Mouse (Mus musculus): ENCODE measurements around the gene Gm42517.

The Gm42517 gene

DNA sequence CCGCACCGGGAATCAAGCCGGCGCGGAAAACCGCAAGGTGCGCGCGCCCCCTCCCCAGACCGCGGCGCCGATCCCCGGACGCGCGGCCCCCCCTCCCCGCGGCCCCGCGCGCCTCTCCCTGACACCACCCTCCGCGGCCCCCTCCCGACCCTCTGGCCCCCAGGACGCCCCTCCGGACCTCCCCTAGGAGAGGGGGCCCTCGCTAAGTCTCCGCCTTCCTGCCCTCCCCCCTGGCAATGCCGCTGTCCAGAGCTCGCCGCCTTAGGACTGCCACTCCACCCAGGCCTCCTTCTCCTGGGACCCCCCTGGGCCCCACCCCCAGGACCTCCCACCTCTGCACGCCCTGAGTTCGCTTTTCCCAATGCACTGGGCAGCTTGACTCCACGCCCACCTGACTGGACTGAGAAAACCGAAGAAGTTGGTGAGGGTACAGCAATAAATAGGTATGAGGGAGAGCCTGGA lies at the start of gene Gm42517:
TSS of gene Gm42517 (minus strand) at position 52 of the 462 bp plus-strand sequence.
- in situ Hi-C loops (cut with MboI; ENCODE audit: unreplicated experiment in 2 of 2) = no loop called here

DNA sequence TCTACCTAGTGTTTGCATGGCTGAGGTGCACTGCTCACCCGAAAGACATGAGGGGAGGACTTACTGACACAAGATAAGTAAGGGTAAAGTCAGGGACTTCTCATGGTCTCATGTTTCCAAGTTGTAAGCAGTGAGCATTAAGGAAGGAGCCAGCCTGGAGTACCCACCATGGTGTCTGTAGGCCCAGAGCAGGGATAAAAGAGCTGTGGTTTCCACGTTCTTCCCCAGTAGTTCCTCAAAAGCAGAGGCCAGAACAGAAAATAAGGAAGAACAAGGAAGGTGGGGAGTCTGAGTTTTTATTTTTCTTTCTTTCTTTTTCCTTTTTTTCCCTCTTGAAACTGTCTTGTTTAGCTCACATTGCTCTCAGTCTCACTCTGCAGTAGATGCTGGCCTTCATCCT lies 47.0 kb upstream of the Gm42517 start:
- in situ Hi-C loops (cut with MboI; ENCODE audit: unreplicated experiment in 2 of 2) = no loop called here

DNA sequence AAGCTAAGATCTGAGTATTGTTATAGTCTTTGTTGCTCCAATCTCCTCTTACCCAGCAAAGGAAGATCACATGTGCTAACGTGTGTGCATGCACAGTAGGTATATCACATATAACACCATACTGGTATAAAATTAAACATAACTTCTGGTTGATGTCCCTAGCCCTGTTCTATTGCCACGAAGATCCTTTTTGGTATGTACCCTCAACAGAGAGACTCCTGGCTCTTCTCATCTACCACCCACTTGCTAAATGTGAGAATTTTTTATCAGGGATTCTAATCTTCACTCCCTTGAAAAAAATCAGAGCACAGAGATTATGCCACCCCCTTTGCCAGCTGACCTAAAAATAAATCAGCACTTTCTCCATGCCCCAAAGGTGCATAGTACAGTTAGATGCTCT lies 39.3 kb upstream of the Gm42517 start:
- in situ Hi-C loops (cut with MboI; ENCODE audit: unreplicated experiment in 2 of 2) = no loop called here

DNA sequence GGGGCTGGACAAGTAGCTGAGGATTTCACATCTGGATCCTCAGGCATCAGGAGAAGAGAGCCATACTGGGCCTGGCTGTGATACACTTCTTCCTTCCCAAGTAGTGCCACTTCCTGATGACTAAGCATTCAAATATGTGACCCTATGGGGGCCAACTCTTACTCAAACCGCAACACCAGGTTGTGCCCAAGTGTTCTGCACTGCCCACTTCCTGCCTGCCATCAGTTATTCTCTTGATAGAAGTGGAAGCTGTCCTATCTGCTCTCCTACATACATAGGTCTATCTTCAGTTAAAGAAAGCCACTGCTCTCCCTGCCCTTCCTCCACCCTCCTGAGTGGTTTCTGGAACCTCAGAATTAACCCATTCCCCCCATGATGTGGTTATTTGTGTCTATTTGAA lies 37.7 kb upstream of the Gm42517 start:
- in situ Hi-C loops (cut with MboI; ENCODE audit: unreplicated experiment in 2 of 2) = no loop called here

DNA sequence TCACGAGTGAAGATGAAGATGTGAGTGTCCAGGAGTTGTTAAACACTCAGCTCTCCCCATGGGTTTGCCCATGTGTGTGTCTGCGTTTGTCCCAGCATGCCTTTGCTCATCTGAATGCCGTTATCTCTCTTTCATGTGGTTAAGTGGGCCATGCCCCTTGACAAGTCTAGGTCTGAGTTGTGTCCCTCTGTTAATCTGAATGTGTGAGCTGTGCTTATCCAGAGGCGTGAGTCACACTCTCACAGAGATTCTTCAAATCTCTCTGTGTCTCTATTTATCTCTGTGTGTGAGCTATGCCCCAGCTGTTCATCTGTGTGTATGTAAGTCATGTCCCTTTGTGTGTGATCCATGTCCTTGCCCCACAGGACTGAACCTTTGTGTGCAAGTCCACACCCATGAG lies 35.7 kb upstream of the Gm42517 start:
- in situ Hi-C loops (cut with MboI; ENCODE audit: unreplicated experiment in 2 of 2) = no loop called here

- in situ Hi-C loops (cut with MboI; ENCODE audit: unreplicated experiment in 2 of 2) = no loop called here
Measured at GRCm38 (mm10) chr5:108389744-108390143, 22.0 kb upstream of the Gm42517 start.

GRCm38 (mm10) chr5:108388201-108388600 lies 20.5 kb upstream of the Gm42517 start, which contains the start of gene Pde6b:
TSS of gene Pde6b (plus strand) at chr5:108388391.
- in situ Hi-C loops (cut with MboI; ENCODE audit: unreplicated experiment in 2 of 2) = no loop called here

DNA sequence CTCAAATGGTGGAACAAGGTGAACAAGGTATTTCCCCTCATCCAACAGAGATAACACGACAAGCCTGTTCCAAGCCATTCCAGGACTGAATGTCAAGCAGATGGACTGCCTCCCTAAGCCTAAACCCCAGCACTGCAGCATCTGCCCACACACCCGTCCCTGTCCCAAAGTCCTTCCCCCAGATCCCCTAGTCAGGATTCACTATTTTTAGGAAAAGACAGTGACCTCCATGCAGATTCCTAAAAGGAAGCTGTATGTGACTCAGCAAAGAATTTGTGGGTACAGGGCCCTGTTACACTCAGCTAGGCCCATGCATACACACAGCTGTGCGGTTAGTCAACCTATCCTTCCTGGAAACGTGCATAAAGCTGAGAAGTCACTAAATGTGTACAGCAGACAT lies 18.7 kb upstream of the Gm42517 start:
- in situ Hi-C loops (cut with MboI; ENCODE audit: unreplicated experiment in 2 of 2) = no loop called here

DNA sequence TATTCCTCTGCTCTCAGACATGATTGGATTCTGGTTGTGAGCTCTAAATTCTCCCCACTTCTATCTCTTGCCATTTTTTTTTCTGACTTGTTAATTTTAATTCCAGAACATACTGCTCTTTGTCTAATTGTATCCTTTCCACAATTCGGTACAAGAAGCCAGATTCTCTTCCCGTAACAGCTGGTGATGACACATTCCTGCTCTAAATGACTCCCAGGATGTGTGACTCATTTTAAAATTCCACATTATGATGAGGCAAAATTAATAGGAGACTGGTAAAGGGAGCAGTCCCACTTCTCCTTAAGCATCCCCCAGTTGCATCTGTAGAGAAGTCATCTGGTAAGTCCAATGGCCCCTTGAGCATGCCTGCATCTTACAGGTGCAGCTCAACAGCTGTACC lies 17.9 kb upstream of the Gm42517 start:
- in situ Hi-C loops (cut with MboI; ENCODE audit: unreplicated experiment in 2 of 2) = no loop called here

- in situ Hi-C loops (cut with MboI; ENCODE audit: unreplicated experiment in 2 of 2) = no loop called here
Measured at GRCm38 (mm10) chr5:108378346-108378745, 10.6 kb upstream of the Gm42517 start.

GRCm38 (mm10) chr5:108376059-108376458 lies 8.3 kb upstream of the Gm42517 start:
- in situ Hi-C loops (cut with MboI; ENCODE audit: unreplicated experiment in 2 of 2) = no loop called here

DNA sequence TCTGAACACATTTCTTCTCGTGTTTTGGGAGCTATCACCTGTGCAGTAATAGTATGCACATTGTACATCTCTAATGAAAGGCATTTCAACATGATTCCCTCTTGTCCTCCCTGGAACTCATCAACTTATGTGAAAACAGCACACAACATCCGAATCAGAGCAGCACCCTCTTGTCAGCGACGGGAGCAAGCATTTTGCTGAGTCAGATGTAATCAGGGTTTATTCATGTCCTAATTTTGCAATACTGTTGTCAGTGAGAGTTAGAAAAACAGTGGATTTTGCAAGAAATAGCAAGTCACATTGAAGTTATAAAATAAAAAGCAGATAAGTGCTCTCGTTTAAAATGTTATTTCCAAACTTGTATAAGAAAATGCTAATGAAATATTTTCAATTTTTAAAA lies 6.4 kb upstream of the Gm42517 start:
- in situ Hi-C loops (cut with MboI; ENCODE audit: unreplicated experiment in 2 of 2) = no loop called here

DNA sequence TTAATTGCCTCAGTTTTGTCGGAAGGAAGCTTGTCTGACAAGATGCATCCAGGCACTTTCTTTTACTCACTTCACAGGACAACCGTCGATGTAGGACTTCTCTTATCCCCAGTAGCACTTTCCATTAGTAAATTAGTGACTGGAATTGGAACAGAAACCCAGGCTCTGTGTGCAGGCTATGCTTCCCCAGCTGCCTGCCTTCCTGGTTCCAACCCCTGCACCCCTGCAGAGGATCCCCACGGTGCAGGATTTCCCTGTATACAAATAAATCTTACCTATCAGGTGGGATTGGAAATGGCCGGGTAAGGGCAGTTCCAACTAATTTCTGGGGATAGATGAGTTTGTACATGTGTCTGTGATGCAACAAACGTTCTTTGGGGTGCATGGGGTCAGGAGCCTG lies 2.2 kb upstream of the Gm42517 start:
- in situ Hi-C loops (cut with MboI; ENCODE audit: unreplicated experiment in 2 of 2) = no loop called here

- in situ Hi-C loops (cut with MboI; ENCODE audit: unreplicated experiment in 2 of 2) = no loop called here
Measured at GRCm38 (mm10) chr5:108368851-108369621, 1.3 kb upstream of the Gm42517 start.

GRCm38 (mm10) chr5:108368446-108368845 lies 724 bp upstream of the Gm42517 start:
- in situ Hi-C loops (cut with MboI; ENCODE audit: unreplicated experiment in 2 of 2) = no loop called here

- in situ Hi-C loops (cut with MboI; ENCODE audit: unreplicated experiment in 2 of 2) = no loop called here
Measured at GRCm38 (mm10) chr5:108366984-108367841, 509 bp downstream of the Gm42517 start.

DNA sequence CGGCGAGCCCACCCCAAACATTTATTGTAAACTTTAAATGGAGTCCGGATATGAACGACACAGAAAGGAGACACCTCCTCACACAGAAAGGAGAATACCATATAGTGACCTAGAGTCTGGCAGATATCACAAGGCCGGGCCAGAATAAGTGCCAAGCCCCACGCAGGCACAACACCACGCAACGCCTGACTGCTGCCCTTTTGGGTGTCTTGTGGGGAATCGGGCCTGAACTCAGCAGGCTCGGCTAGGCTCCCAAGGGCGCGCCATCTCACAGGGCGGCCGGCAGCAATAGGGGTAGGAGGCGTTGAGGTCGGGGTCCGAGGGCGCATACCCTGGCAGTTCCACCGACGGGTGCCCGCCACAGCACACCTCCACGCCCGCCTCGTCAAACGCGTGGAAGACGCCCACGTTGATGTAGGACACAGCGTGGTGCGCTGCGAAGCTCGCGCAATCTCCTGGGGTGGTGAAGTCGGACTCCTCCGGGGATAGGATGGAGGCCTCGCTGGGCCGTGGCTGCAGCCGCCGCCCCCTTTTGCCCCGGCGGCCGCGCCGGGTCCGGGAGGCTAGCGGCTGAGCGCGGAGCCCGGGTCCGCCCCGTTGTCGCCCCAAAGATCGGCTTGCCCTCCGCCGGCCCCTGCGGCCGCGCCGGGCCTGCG lies 1.3 kb downstream of the Gm42517 start:
- in situ Hi-C loops (cut with MboI; ENCODE audit: unreplicated experiment in 2 of 2) = no loop called here

- in situ Hi-C loops (cut with MboI; ENCODE audit: unreplicated experiment in 2 of 2) = no loop called here
Measured at GRCm38 (mm10) chr5:108362330-108362729, 5.4 kb downstream of the Gm42517 start.

DNA sequence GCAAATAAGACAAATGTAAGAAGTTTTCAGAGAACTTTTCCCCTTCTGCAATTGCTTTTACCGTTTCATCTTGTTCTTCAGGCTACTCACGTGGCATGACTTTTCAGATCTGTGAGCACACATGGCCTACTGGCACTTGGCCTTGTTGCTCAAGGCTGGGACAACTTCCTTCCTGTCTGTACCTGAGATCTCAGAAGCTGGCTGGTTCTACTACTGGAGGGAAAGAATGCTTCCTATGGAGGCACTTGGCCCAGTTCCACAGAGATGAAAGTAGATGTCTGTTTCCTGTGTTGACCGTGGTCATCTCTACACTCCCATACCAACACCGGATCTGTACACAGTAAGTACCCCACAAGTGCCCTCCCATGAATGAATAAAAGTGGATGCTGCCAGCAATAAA lies 7.5 kb downstream of the Gm42517 start:
- in situ Hi-C loops (cut with MboI; ENCODE audit: unreplicated experiment in 2 of 2) = no loop called here

GRCm38 (mm10) chr5:108359491-108359890 lies 8.2 kb downstream of the Gm42517 start:
- in situ Hi-C loops (cut with MboI; ENCODE audit: unreplicated experiment in 2 of 2) = no loop called here

DNA sequence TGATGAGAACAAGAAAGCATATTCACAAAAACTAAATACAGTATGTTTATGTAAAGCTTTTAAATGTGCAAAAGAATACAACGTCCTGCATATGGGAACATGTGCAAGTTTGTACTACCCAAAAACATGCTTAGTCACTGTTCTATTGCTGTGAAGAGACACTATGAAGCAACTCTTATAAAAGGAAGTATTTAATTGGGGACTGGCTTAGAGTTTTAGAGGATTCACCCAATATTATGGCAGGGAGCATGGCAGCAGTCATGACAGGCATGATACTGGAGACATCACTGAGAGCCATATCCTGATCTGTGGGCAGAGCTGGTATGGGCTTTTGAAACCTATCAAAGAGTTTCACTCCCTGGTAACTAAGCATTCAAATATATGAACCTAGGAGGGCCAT lies 9.9 kb downstream of the Gm42517 start:
- in situ Hi-C loops (cut with MboI; ENCODE audit: unreplicated experiment in 2 of 2) = no loop called here
